8 mouse cellular contexts compared by ENCODE assay signal in genomic region chr4:134925206-134925605, GRCm38 (mm10). TPM values are rescaled to one million over a fixed set of nuclear protein-coding genes. Genes with fewer than 3 reads are reported as not detected.
A peak's percentile ranks its signal among the peaks of the same experiment; 100 is the strongest.
DNase-seq lines count a peak whose midpoint lies in the region; ATAC-seq and TF ChIP-seq lines count a peak whose summit lies in the region.

No protein-coding gene starts in this region.

- H3K27ac ChIP-seq in lung, embryonic 14.5 days (ENCODE audit: low read depth), result no peak overlapping the region
- no peak overlapping the region for H3K27ac ChIP-seq in forebrain, embryonic 13.5 days
- no peak overlapping the region for H3K27ac ChIP-seq in intestine, embryonic 15.5 days
- H3K27ac ChIP-seq in midbrain, embryonic 12.5 days (replicated peaks), result no peak overlapping the region

- no peaks in the 10 kb centered on the region for H3K9me3 ChIP-seq in lung, embryonic 14.5 days (ENCODE audit: low read depth, low read length)
- no peaks in the 10 kb centered on the region for H3K9me3 ChIP-seq in forebrain, embryonic 13.5 days (replicated peaks)
- no peaks in the 10 kb centered on the region for H3K9me3 ChIP-seq in intestine, embryonic 15.5 days
- H3K9me3 ChIP-seq in midbrain, embryonic 12.5 days, result no peaks in the 10 kb centered on the region

- 66% methylated on average over 8 of the region's 8 CpGs for WGBS in lung, embryonic 14.5 days
- WGBS in forebrain, embryonic 13.5 days, result 77% methylated on average over 8 of the region's 8 CpGs
- WGBS in intestine, embryonic 15.5 days, result 67% methylated on average over 8 of the region's 8 CpGs
- 87% methylated on average over 8 of the region's 8 CpGs for WGBS in midbrain, embryonic 12.5 days

- no peak for ATAC-seq in lung, embryonic 14.5 days (ENCODE audit: insufficient read depth)
- ATAC-seq in forebrain, embryonic 13.5 days, result no peak
- no peak for ATAC-seq in intestine, embryonic 15.5 days
- no peak for ATAC-seq in midbrain, embryonic 12.5 days (ENCODE audit: low FRiP score, low read depth)
- no peak for ATAC-seq in granulocyte monocyte progenitor cell, adult 5-6 weeks (replicated peaks; ENCODE audit: poor library complexity, severe bottlenecking)

- H3K36me3 ChIP-seq in lung, embryonic 14.5 days (ENCODE audit: insufficient read depth), result peaks cover 42% of the 10 kb centered on the region
- H3K36me3 ChIP-seq in forebrain, embryonic 13.5 days (ENCODE audit: poor library complexity, severe bottlenecking), result peaks cover 34% of the 10 kb centered on the region
- H3K36me3 ChIP-seq in intestine, embryonic 15.5 days, result peaks cover 11% of the 10 kb centered on the region
- H3K36me3 ChIP-seq in midbrain, embryonic 12.5 days, result peaks cover 35% of the 10 kb centered on the region

- peak overlapping the region; percentile 99 for H3K4me3 ChIP-seq in lung, embryonic 14.5 days (ENCODE audit: low read depth, low read length)
- H3K4me3 ChIP-seq in forebrain, embryonic 13.5 days, result peak overlapping the region; percentile 100
- peak overlapping the region; percentile 30 for H3K4me3 ChIP-seq in intestine, embryonic 15.5 days (replicated peaks)
- peak overlapping the region; percentile 100 for H3K4me3 ChIP-seq in midbrain, embryonic 12.5 days

- H3K27me3 ChIP-seq in lung, embryonic 14.5 days (ENCODE audit: insufficient read depth, low read length), result no peaks in the 10 kb centered on the region
- H3K27me3 ChIP-seq in forebrain, embryonic 13.5 days, result no peaks in the 10 kb centered on the region
- no peaks in the 10 kb centered on the region for H3K27me3 ChIP-seq in intestine, embryonic 15.5 days (replicated peaks)
- H3K27me3 ChIP-seq in midbrain, embryonic 12.5 days, result no peaks in the 10 kb centered on the region

- DNase-seq in lung, embryonic 14.5 days, result no peak
- DNase-seq in lung, postnatal 4 days, result no peak
- no peak for DNase-seq in cerebellum, postnatal 14 days
- DNase-seq in right cerebral cortex, postnatal 4 days, result no peak

- H3K4me2 ChIP-seq in lung, embryonic 14.5 days, result peak overlapping the region; percentile 75
- peak overlapping the region; percentile 97 for H3K4me2 ChIP-seq in forebrain, embryonic 13.5 days
- peak overlapping the region; percentile 65 for H3K4me2 ChIP-seq in intestine, embryonic 15.5 days (replicated peaks)
- H3K4me2 ChIP-seq in midbrain, embryonic 12.5 days (replicated peaks), result peak overlapping the region; percentile 87

- H3K4me1 ChIP-seq in lung, embryonic 14.5 days (ENCODE audit: insufficient read depth), result peaks cover 10% of the 10 kb centered on the region
- peaks cover 29% of the 10 kb centered on the region for H3K4me1 ChIP-seq in forebrain, embryonic 13.5 days
- H3K4me1 ChIP-seq in intestine, embryonic 15.5 days (replicated peaks), result peaks cover 14% of the 10 kb centered on the region
- peaks cover 19% of the 10 kb centered on the region for H3K4me1 ChIP-seq in midbrain, embryonic 12.5 days

- no peak for TF ChIP-seq CTCF in lung, embryonic 14.5 days (IDR thresholded peaks at IDR 0.05; ENCODE audit: low read depth)

- peak overlapping the region; percentile 41 for H3K9ac ChIP-seq in lung, embryonic 14.5 days
- H3K9ac ChIP-seq in forebrain, embryonic 13.5 days, result peak overlapping the region; percentile 59
- peak overlapping the region; percentile 47; the same call in 1 of the 2 replicates for H3K9ac ChIP-seq in intestine, embryonic 15.5 days
- H3K9ac ChIP-seq in midbrain, embryonic 12.5 days (replicated peaks), result no peak overlapping the region; the same call in 1 of the 2 replicates

RNA-seq across cellular contexts. Expression of gene Rsrp1, which starts 1.8 kb away (rescaled TPM):
- polyA plus RNA-seq in lung, embryonic 14.5 days (2014; fragmentation: Nextera tagmentation; extraction: Ambion mirVana), result 341 and 344 TPM in 2 replicates
- 474 and 488 TPM in 2 replicates for polyA plus RNA-seq in forebrain, embryonic 13.5 days (2015; fragmentation: Nextera tagmentation; extraction: Ambion mirVana)
- 450 and 479 TPM in 2 replicates for polyA plus RNA-seq in intestine, embryonic 15.5 days (2015; fragmentation: Nextera tagmentation; extraction: Ambion mirVana)
- 525 and 549 TPM in 2 replicates for polyA plus RNA-seq in midbrain, embryonic 12.5 days (2016; fragmentation: Nextera tagmentation; extraction: Ambion mirVana)
- 476 and 614 TPM in 2 replicates for total RNA-seq in granulocyte monocyte progenitor cell, adult 5-6 weeks (2014; fragmentation: Nextera tagmentation)
- 134 and 184 TPM in 2 replicates for total RNA-seq in granulocyte monocyte progenitor cell, adult 5-6 weeks (2017)

RNA-seq across cellular contexts. Expression of gene Syf2, which starts 5.5 kb away (rescaled TPM):
- 59.6 and 63.2 TPM in 2 replicates for polyA plus RNA-seq in lung, embryonic 14.5 days (2014; fragmentation: Nextera tagmentation; extraction: Ambion mirVana)
- 74.8 and 79.1 TPM in 2 replicates for polyA plus RNA-seq in forebrain, embryonic 13.5 days (2015; fragmentation: Nextera tagmentation; extraction: Ambion mirVana)
- polyA plus RNA-seq in intestine, embryonic 15.5 days (2015; fragmentation: Nextera tagmentation; extraction: Ambion mirVana), result 60.0 and 63.7 TPM in 2 replicates
- polyA plus RNA-seq in midbrain, embryonic 12.5 days (2016; fragmentation: Nextera tagmentation; extraction: Ambion mirVana), result 74.0 and 76.5 TPM in 2 replicates
- 43.5 and 50.5 TPM in 2 replicates for total RNA-seq in granulocyte monocyte progenitor cell, adult 5-6 weeks (2014; fragmentation: Nextera tagmentation)
- total RNA-seq in granulocyte monocyte progenitor cell, adult 5-6 weeks (2017), result 180 and 201 TPM in 2 replicates

RNA-seq across cellular contexts. Expression of gene Tmem50a, which starts 10.4 kb away (rescaled TPM):
- 151 and 155 TPM in 2 replicates for polyA plus RNA-seq in lung, embryonic 14.5 days (2014; fragmentation: Nextera tagmentation; extraction: Ambion mirVana)
- 161 and 176 TPM in 2 replicates for polyA plus RNA-seq in forebrain, embryonic 13.5 days (2015; fragmentation: Nextera tagmentation; extraction: Ambion mirVana)
- polyA plus RNA-seq in intestine, embryonic 15.5 days (2015; fragmentation: Nextera tagmentation; extraction: Ambion mirVana), result 146 and 154 TPM in 2 replicates
- 164 and 167 TPM in 2 replicates for polyA plus RNA-seq in midbrain, embryonic 12.5 days (2016; fragmentation: Nextera tagmentation; extraction: Ambion mirVana)
- total RNA-seq in granulocyte monocyte progenitor cell, adult 5-6 weeks (2014; fragmentation: Nextera tagmentation), result 136 and 149 TPM in 2 replicates
- total RNA-seq in granulocyte monocyte progenitor cell, adult 5-6 weeks (2017), result 263 and 287 TPM in 2 replicates

Comparison
In these comparisons a context has a peak if more than half of its experiments do, and no peak if none do; other contexts are left out.
1. H3K4me3 ChIP-seq: peak in every context shown above with its lines; median percentile 100 in forebrain, embryonic 13.5 days; 100 in midbrain, embryonic 12.5 days; 99 in lung, embryonic 14.5 days; 30 in intestine, embryonic 15.5 days.